Mouse (Mus musculus): ENCODE data around the gene Rai14. TPM values are rescaled to one million over a fixed set of nuclear protein-coding genes. Genes with fewer than 3 reads are reported as not detected.

The Rai14 gene
- polyA plus RNA-seq, 1 experiment from 2014 or later = 59.8 TPM

DNA sequence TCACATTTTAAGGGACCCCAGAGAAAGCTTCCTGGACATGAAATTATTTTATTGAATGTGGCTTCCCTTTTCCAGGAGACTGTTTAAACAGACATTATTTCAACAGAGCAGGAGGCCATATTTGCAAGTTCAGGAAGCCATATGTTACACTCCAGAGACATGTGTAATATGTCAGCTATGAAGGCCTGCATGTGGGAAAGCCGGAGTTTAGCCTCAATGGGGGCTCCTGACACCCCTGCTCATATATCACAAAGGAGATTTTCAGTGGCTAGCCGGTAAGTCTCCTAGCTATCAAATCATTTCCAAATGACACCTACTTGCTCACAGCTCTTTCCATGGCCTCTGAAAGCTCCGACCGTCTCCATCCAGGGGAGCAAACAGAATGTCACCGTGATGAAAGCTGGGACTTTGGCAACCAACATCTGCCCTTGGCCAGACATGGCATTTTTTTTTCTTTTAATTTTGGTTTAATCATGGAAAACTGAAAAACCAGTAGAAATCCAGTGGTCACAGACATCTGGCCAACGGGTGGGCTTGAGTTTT is 77.1 kb downstream of the Rai14 start:
- WGBS = 85% methylated on average over 6 of the region's 6 CpGs
- no peak overlapping the region for H3K27ac ChIP-seq
- ATAC-seq (ENCODE audit: low FRiP score) = no peak

DNA sequence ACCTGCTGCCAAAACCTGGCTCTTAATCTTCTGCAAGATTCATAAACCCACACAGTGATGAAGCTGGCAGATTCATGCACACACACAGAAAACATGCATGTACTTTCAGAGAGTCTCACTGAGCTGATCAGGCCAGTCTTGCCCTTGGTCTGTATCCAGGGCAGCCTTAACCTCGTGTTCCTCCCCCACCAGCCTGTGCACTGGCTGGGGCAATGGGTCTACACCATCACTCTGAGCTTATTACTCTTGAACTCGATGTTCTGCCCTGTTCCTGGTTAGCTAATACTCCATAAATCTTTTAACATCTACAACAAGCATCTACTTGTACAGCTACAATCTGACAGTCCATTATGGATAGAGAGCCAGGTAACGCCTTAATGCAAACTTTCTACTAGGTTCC is 77.6 kb downstream of the Rai14 start:
- H3K9me3 ChIP-seq = no peaks in the 10 kb centered on the region

More for the DNA sequence above, 77.1 kb downstream of the Rai14 start:
- no peak overlapping the region for H3K4me2 ChIP-seq
- peaks cover 16% of the 10 kb centered on the region for H3K4me1 ChIP-seq
- peaks cover 5% of the 10 kb centered on the region for H3K36me3 ChIP-seq (replicated peaks)
- H3K9me3 ChIP-seq = no peaks in the 10 kb centered on the region
- H3K27me3 ChIP-seq = no peaks in the 10 kb centered on the region
- H3K9ac ChIP-seq = no peak overlapping the region
- no peak overlapping the region for H3K4me3 ChIP-seq (replicated peaks)

DNA sequence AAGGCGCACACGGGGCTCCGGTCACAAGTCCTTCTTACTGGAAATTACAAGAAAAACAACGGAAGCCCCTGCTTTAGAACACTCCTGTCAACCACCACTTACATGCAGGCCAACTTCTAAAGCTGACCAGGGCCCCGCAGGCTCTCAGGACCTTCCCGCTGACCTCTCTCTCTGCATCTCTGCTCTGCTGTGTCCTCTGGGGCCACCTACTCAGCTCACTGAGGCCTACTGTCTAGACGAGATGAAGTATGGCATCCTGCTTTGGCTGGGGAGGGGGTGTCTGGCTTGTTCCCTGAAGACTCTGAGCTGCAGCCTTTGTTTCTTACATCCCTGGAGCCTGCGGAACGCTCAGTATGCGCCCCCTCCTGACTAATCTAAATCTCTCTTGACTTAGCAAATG is 79.3 kb downstream of the Rai14 start:
- Histone ChIP-seq H3K9me3 (no peaks in the 10 kb centered on the region), H3K36me3 (replicated peaks) (peaks cover 14% of the 10 kb centered on the region), H3K4me3 (replicated peaks) (no peak overlapping the region), H3K27me3 (no peaks in the 10 kb centered on the region), H3K27ac (peak overlapping the region; percentile 46; the same call in 1 of the 2 replicates), H3K9ac (no peak overlapping the region), H3K4me2 (no peak overlapping the region), H3K4me1 (peaks cover 12% of the 10 kb centered on the region)
- WGBS = 57% methylated on average over 10 of the region's 10 CpGs
- peak; percentile 46; the same call in 1 of the 2 replicates for ATAC-seq (ENCODE audit: low FRiP score)

More for the DNA sequence above, 77.6 kb downstream of the Rai14 start:
- peaks cover 10% of the 10 kb centered on the region for H3K36me3 ChIP-seq (replicated peaks)
- 92% methylated on average over 3 of the region's 3 CpGs for WGBS
- H3K4me1 ChIP-seq = peaks cover 12% of the 10 kb centered on the region
- no peak overlapping the region for H3K27ac ChIP-seq
- no peak for ATAC-seq (ENCODE audit: low FRiP score)
- no peak overlapping the region for H3K4me2 ChIP-seq
- H3K9ac ChIP-seq = no peak overlapping the region
- no peaks in the 10 kb centered on the region for H3K27me3 ChIP-seq
- no peak overlapping the region for H3K4me3 ChIP-seq (replicated peaks)

DNA sequence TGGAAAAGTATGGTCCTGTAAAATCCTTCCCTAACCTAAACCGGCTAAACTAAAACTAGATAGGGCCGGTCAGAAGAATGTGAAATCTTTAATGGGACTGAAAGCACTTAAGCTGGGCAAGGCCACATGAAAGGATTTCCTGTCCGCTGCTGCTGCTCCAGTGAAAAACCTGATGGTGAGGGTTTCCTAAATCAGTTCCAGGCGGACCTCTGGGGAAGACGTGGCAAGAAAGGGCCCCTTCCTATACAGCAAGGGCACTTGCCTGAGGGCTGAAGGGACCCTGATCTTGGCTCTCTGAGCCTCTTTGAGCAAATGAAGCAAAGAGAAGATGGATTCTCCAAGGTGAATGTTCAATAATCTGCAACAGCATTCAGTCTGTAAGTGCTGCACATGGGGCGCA is 80.2 kb downstream of the Rai14 start:
- Histone ChIP-seq H3K36me3 (replicated peaks) (peaks cover 14% of the 10 kb centered on the region), H3K27ac (peak overlapping the region; percentile 50; the same call in 1 of the 2 replicates), H3K4me3 (replicated peaks) (no peak overlapping the region), H3K4me2 (no peak overlapping the region), H3K27me3 (no peaks in the 10 kb centered on the region), H3K9me3 (no peaks in the 10 kb centered on the region), H3K9ac (no peak overlapping the region), H3K4me1 (peaks cover 12% of the 10 kb centered on the region)
- ATAC-seq (ENCODE audit: low FRiP score) = no peak
- 59% methylated on average over 6 of the region's 6 CpGs for WGBS

DNA sequence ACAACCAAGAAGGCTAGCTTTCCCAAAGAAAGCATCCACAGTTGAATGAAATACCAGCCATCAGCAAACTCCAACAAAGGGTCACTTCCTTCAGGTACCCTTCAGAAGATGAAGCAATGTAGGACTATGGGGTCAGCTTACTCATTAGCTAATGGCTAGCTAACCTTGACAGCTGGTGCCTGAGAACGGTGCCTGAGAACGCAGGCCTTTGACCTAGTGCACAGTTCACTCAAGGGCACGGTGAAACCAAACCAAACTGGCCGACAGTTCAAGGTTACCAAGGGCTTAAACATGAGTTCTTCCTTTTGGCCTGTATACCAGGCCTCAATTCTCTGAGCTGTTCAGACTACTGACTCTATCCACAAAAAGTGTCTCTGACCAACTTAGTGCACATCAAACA is 81.0 kb downstream of the Rai14 start:
- Histone ChIP-seq H3K27me3 (no peaks in the 10 kb centered on the region), H3K27ac (no peak overlapping the region), H3K4me3 (replicated peaks) (no peak overlapping the region), H3K9ac (no peak overlapping the region), H3K4me2 (no peak overlapping the region), H3K36me3 (replicated peaks) (peaks cover 14% of the 10 kb centered on the region), H3K4me1 (peaks cover 12% of the 10 kb centered on the region), H3K9me3 (no peaks in the 10 kb centered on the region)
- no peak for ATAC-seq (ENCODE audit: low FRiP score)
- 74% methylated on average over 4 of the region's 4 CpGs for WGBS

DNA sequence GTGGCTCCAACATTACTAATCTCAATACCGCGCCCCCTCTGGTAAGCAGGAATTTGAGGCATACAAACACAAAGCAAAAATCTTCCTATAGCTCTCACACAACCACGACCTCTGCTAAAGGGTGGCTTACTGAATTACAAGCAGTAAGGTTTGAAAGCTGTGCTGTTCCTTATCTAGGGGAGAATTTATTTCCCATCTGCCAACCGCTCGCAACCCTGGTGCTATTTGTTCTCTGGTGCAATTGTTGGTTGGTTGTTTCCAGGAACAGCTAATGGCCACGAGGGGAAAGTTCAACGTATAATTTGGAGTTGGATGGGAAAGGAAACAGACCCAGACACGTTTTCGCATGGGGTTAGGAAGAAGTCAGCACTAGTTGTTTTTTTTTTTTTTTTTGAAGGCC is 81.8 kb downstream of the Rai14 start:
- Histone ChIP-seq H3K4me3 (replicated peaks) (no peak overlapping the region), H3K27ac (no peak overlapping the region), H3K9me3 (no peaks in the 10 kb centered on the region), H3K36me3 (replicated peaks) (peaks cover 14% of the 10 kb centered on the region), H3K4me1 (peaks cover 12% of the 10 kb centered on the region), H3K9ac (no peak overlapping the region), H3K27me3 (no peaks in the 10 kb centered on the region), H3K4me2 (no peak overlapping the region)
- 94% methylated on average over 9 of the region's 9 CpGs for WGBS
- ATAC-seq (ENCODE audit: low FRiP score) = no peak

DNA sequence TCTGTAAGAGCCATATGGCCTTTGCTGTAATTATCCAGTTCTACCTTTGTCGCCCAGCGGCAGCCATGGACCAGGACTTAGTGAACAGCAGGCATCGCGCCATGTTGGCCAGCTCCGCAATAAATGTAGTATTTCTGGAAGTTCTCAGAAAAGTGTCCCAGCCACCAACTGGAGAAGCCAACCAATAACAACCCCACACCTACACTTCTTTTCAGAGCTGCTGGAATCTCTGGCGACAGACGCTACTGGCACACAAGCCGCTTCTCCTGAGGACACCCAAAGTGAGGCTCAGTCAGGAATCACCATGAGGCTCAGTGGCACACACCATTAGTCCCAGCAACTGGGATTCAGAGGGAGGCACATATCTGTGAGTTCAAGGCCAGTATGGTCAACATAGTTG is 82.4 kb downstream of the Rai14 start:
- Histone ChIP-seq H3K4me2 (no peak overlapping the region), H3K4me3 (replicated peaks) (no peak overlapping the region), H3K9me3 (no peaks in the 10 kb centered on the region), H3K4me1 (peaks cover 12% of the 10 kb centered on the region), H3K27ac (no peak overlapping the region), H3K9ac (no peak overlapping the region), H3K27me3 (no peaks in the 10 kb centered on the region), H3K36me3 (replicated peaks) (peaks cover 14% of the 10 kb centered on the region)
- WGBS = 98% methylated on average over 8 of the region's 8 CpGs
- no peak for ATAC-seq (ENCODE audit: low FRiP score)

DNA sequence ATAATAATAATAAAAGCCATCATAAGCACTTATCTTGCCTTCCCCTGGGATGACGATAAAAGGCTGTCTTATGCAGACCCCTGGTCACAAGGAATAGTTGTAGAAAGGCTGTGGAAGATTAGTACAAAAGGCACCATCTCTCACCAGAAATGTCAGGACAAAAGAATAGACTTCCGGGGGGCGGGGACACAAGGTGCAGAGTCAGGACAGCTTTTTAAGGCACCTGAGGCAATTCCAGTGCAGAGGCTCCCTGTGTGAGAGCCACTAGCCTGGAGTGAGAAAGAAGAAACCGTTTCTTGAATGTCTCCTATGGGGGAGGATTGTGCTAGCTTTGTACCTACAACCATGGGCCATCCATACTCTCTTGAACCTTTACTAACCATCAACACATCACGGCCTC is 82.9 kb downstream of the Rai14 start:
- WGBS = 93% methylated on average over 5 of the region's 5 CpGs
- Histone ChIP-seq H3K27ac (no peak overlapping the region), H3K4me1 (peaks cover 12% of the 10 kb centered on the region), H3K9ac (no peak overlapping the region), H3K27me3 (no peaks in the 10 kb centered on the region), H3K36me3 (replicated peaks) (peaks cover 14% of the 10 kb centered on the region), H3K9me3 (no peaks in the 10 kb centered on the region), H3K4me2 (no peak overlapping the region), H3K4me3 (replicated peaks) (no peak overlapping the region)
- ATAC-seq (ENCODE audit: low FRiP score) = no peak

DNA sequence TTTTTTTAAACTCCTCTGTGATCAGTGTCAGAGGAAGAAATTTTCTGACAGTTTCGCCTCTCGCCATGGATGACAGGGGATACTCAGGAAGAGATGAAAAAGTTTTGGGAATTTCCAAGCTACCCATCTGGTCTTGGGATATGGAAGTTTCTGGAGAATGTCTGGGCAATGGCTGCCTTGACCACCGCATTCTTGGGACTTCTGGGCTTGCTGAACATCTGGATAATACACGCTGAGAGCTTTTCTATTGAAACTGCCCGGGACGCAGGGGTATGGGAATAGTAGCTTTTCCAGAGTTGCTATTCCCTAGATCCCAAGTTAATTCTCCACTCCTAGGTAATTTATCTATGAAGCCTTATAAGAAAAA is 85.5 kb downstream of the Rai14 start:
- peaks cover 14% of the 10 kb centered on the region for H3K36me3 ChIP-seq (replicated peaks)
- no peak overlapping the region for H3K4me2 ChIP-seq
- H3K27me3 ChIP-seq = no peaks in the 10 kb centered on the region
- peaks cover 8% of the 10 kb centered on the region; the same call in 1 of the 2 replicates for H3K4me1 ChIP-seq
- WGBS = 85% methylated on average over 6 of the region's 6 CpGs
- no peak overlapping the region for H3K9ac ChIP-seq
- no peak overlapping the region for H3K4me3 ChIP-seq (replicated peaks)
- ATAC-seq (ENCODE audit: low FRiP score) = no peak
- H3K27ac ChIP-seq = no peak overlapping the region
- H3K9me3 ChIP-seq = no peaks in the 10 kb centered on the region

DNA sequence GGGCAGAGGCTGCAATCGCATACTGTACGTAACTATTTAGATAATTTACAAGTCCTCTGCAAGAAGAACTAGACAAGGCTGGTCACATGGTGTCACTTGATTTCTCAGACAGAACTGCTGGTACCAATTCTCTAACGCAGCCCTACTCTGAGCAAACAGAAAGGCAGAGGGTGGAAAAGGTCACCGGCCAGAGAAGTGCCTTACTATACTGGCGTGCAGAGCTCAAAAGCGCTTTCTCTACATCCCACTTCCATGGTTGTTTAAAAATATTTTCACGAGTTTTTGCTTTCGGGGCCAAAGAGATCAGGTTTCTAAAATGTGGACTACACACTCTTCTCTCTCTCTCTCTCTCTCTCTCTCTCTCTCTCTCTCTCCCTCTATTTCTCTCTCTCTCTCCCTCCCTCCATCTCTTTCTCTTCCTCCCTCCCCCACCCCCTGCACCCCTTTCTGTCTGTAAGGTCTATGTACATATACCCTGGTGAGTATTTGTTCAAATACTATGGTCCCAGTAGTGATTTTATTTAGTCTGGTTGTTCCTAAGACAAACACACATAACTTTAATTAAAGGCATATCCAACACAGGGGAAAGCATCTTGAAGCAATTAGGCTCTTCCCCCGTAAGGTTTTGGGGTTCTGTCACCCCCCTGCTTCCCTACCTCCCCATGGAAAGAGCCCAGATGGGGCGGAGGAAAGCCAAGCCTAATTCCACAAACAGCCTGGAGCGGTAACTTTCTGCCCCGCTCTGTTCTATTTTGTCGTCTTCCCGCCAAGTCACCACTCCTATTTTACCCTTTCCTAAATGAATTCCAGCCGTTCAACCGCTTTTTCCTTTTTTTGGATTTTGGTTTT is 86.1 kb downstream of the Rai14 start:
- Histone ChIP-seq H3K4me1 (peaks cover 12% of the 10 kb centered on the region), H3K9me3 (no peaks in the 10 kb centered on the region), H3K27ac (no peak overlapping the region), H3K4me2 (no peak overlapping the region), H3K4me3 (replicated peaks) (no peak overlapping the region), H3K27me3 (no peaks in the 10 kb centered on the region), H3K36me3 (replicated peaks) (peaks cover 14% of the 10 kb centered on the region), H3K9ac (no peak overlapping the region)
- ATAC-seq (ENCODE audit: low FRiP score) = no peak
- 82% methylated on average over 16 of the region's 16 CpGs for WGBS

DNA sequence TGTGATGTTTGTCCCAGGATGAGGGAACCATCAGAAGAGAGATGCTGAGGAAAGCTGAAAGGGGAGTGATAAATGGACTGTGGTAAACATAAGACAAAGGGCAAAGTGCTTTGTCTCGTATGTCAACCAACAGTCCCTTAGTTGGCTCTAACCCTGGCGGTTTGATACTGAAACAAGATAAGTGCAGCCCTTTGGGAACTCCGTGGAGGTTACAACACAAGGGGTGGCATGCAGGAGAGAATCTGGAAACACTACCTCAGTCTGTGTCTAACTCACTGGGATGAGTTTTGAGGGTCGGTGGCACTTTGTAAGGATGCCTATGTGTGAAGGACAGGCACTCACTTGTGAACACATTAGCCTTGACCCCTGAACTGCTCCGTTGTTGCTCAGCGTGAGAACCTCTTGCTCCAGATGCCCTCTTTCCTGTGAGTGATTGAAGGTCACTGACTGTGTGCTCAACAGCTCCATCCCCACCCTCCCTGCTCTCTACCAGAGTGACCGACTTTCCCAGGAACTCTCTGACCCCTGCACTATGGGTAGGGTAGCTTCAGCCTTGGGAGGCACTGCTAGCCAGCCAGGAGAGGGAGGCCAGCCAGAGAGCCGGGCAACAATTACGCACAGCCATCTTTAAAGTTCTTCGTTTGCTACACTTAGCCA is 90.7 kb downstream of the Rai14 start:
- H3K9me3 ChIP-seq = no peaks in the 10 kb centered on the region
- ATAC-seq (ENCODE audit: low FRiP score) = no peak
- H3K27ac ChIP-seq = no peak overlapping the region
- peaks cover 12% of the 10 kb centered on the region for H3K4me1 ChIP-seq
- H3K4me3 ChIP-seq (replicated peaks) = no peak overlapping the region
- H3K27me3 ChIP-seq = no peaks in the 10 kb centered on the region
- H3K36me3 ChIP-seq (replicated peaks) = peaks cover 6% of the 10 kb centered on the region
- no peak overlapping the region for H3K4me2 ChIP-seq
- H3K9ac ChIP-seq = no peak overlapping the region
- WGBS = 68% methylated on average over 10 of the region's 10 CpGs

DNA sequence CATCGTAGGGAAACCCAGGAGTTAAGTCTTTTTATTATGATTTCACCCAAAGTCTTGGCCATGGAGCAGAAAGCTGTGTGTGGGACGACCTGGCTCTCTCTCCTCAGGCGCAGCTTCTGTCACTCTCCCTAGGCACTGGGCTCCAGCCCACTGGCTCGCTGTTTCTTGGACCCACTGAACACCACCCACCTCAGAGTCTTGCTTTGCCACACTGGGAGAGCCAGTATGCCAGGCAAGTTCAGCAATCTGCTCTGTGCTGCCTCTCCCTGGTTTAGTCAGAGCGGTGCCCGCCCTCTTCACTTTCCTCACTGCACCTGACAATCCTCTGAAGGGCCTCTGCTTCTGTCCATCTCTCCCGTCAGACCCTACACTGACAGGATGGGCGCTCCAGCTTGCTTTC is 93.2 kb downstream of the Rai14 start:
- Histone ChIP-seq H3K36me3 (replicated peaks) (peaks cover 8% of the 10 kb centered on the region), H3K9me3 (no peaks in the 10 kb centered on the region), H3K27me3 (no peaks in the 10 kb centered on the region), H3K4me1 (peaks cover 8% of the 10 kb centered on the region), H3K9ac (no peak overlapping the region), H3K4me3 (replicated peaks) (no peak overlapping the region), H3K4me2 (no peak overlapping the region), H3K27ac (no peak overlapping the region)
- 91% methylated on average over 8 of the region's 8 CpGs for WGBS
- ATAC-seq (ENCODE audit: low FRiP score) = no peak
